Mouse (Mus musculus): Measurements from ENCODE around the gene Xpnpep3.

DNA sequence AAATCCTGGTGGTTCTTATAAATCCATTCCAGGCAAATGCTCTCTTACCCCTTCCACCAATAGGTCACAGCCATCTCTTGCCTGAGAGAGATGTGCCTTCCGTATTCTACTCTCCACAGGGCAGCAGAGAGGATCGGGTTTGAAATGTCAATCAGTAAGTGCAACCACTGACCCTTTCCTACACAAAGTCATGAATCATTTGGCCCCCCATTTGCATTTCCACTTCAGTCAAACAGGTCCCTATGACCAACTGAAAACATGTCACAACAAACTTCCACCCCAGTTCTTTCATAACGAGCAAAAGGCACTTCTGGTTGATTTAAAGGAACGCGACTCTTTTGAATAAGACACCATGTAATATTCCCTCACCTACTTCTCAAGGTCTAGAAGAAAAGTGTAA is 40.5 kb upstream of the Xpnpep3 start:
- TF ChIP-seq CTCF (IDR thresholded peaks at IDR 0.05; ENCODE audit: control insufficient read depth, insufficient read depth, low read length) = no peak
- no peak for TF ChIP-seq POLR2A (IDR thresholded peaks at IDR 0.05; ENCODE audit: borderline replicate concordance, control insufficient read depth, low read depth, low read length)
